Mouse (Mus musculus) limb, embryonic 15.5 days (tissue): ENCODE measurements at regions not wholly inside any gene's neighbourhood (a gene's known extent, or its start where the extent isn't known, plus 50 kb on each side); places are given as distances from the start of the nearest gene placed in this dataset.

ENCODE experiments used
- ATAC-seq: fragments of 200-750 bp; cut with Nextera tagmentation; 2 replicates; pipeline ENCODE4 v1.8.0; 2017; ENCODE audit warnings: low read depth, moderate TSS enrichment; ENCODE audit not compliant: insufficient number of reproducible peaks, low FRiP score, low TSS enrichment
- H3K27ac ChIP-seq: fragments of 300-500 bp; sonication (generic); 2 replicates; pipeline ENCODE4 v1.5.1; 2015; ENCODE audit warnings: moderate library complexity, mild to moderate bottlenecking, inconsistent platforms
- H3K27me3 ChIP-seq: fragments of 300-500 bp; sonication (generic); 2 replicates; pipeline ENCODE4 v1.6.1; 2015; ENCODE audit warnings: inconsistent platforms
- H3K36me3 ChIP-seq: fragments of 300-500 bp; sonication (generic); 2 replicates; pipeline ENCODE4 v1.6.1; 2015; ENCODE audit warnings: inconsistent platforms
- H3K4me1 ChIP-seq: fragments of 300-500 bp; sonication (generic); 2 replicates; pipeline ENCODE4 v1.6.1; 2015; ENCODE audit warnings: inconsistent platforms
- H3K4me2 ChIP-seq: fragments of 300-500 bp; sonication (generic); 2 replicates; pipeline ENCODE4 v1.6.1; 2015; ENCODE audit warnings: mild to moderate bottlenecking, inconsistent platforms
- H3K4me3 ChIP-seq: fragments of 300-500 bp; sonication (generic); 2 replicates; pipeline ENCODE4 v1.5.1; 2015; ENCODE audit warnings: mild to moderate bottlenecking, inconsistent platforms
- H3K9ac ChIP-seq: fragments of 300-500 bp; sonication (generic); 2 replicates; pipeline ENCODE4 v1.6.1; 2015; ENCODE audit warnings: inconsistent platforms
- H3K9me3 ChIP-seq: fragments of 300-500 bp; sonication (generic); 2 replicates; pipeline ENCODE4 v1.6.1; 2016; ENCODE audit warnings: inconsistent platforms
- WGBS: fragments of 180-500 bp; shearing (Covaris S2); methylation state at CpG from one replicate; pipeline ENCODE4 v1.1.7; 2015; 5-methylcytosine and 5-hydroxymethylcytosine counted together

- no peak overlapping the region for H3K4me3 ChIP-seq
- H3K36me3 ChIP-seq = no peaks in the 10 kb centered on the region
- no peak for ATAC-seq
- H3K27me3 ChIP-seq = no peaks in the 10 kb centered on the region
- 78% methylated on average over 3 of the region's 3 CpGs for WGBS
- H3K4me2 ChIP-seq = no peak overlapping the region
- no peak overlapping the region for H3K9ac ChIP-seq
- no peaks in the 10 kb centered on the region for H3K4me1 ChIP-seq
- H3K27ac ChIP-seq = no peak overlapping the region
- H3K9me3 ChIP-seq = no peaks in the 10 kb centered on the region
Measured at GRCm38 (mm10) chr15:62389431-62390105, 1455.4 kb downstream of the Gsdmc2 start.

DNA sequence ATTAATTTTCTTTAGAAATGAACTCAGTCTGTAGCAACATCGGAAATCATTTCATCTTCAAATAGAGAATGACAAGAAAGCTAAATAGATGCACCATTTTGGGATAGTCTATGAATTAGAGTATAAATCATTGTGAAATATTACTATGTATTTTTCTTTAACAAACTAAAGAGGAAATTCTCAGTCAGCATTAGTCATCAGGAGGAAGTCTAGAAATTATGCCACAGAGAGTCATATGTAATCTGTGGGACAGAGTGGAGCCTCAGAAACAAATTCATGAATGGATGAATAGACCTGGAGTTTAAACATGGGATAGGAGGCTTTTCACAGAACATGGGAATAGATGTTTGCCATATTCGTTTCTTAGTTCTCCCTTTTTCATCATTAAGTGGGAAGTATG, 1459.4 kb upstream of the A1bg start:
- H3K27ac ChIP-seq = no peak overlapping the region

DNA sequence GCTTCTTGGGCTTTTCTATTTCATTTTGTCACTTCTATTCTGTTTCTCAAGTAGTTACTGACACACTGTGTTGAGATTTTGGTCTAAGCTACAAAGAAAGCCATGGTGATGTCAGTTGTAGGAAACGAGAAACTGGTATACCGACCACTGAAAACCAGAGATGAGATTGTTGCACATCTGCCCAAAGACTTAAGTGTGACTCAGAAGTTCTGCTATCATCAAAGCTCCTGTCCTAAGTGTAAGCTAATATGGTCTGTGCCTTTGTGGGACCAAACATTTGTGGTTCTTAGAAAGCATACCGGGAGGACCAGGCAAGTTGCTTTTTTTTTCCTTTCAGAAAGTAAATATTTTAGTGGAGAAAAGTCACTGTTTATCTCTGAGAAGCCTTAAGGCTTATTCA, 1451.8 kb upstream of the A1bg start:
- WGBS = 83% methylated on average over 3 of the region's 3 CpGs
- no peak overlapping the region for H3K27ac ChIP-seq
- H3K4me3 ChIP-seq = no peak overlapping the region
- no peaks in the 10 kb centered on the region for H3K27me3 ChIP-seq
- no peak overlapping the region for H3K4me2 ChIP-seq
- H3K36me3 ChIP-seq = no peaks in the 10 kb centered on the region
- H3K9me3 ChIP-seq = no peaks in the 10 kb centered on the region
- H3K4me1 ChIP-seq = no peaks in the 10 kb centered on the region
- no peak overlapping the region for H3K9ac ChIP-seq
- no peak for ATAC-seq

More for the DNA sequence above, 1459.4 kb upstream of the A1bg start:
- H3K27me3 ChIP-seq = no peaks in the 10 kb centered on the region
- H3K4me3 ChIP-seq = no peak overlapping the region
- H3K9ac ChIP-seq = no peak overlapping the region
- no peak overlapping the region for H3K4me2 ChIP-seq
- ATAC-seq = no peak
- no peaks in the 10 kb centered on the region for H3K36me3 ChIP-seq
- H3K9me3 ChIP-seq = no peaks in the 10 kb centered on the region
- H3K4me1 ChIP-seq = no peaks in the 10 kb centered on the region
- 81% methylated on average over 2 of the region's 2 CpGs for WGBS

GRCm38 (mm10) chr15:62361171-62361570, 1438.4 kb upstream of the A1bg start:
- Histone ChIP-seq H3K27me3 (no peaks in the 10 kb centered on the region), H3K4me3 (no peak overlapping the region), H3K4me2 (no peak overlapping the region), H3K9me3 (no peaks in the 10 kb centered on the region), H3K4me1 (no peaks in the 10 kb centered on the region), H3K36me3 (no peaks in the 10 kb centered on the region), H3K9ac (no peak overlapping the region), H3K27ac (no peak overlapping the region)
- ATAC-seq = no peak

DNA sequence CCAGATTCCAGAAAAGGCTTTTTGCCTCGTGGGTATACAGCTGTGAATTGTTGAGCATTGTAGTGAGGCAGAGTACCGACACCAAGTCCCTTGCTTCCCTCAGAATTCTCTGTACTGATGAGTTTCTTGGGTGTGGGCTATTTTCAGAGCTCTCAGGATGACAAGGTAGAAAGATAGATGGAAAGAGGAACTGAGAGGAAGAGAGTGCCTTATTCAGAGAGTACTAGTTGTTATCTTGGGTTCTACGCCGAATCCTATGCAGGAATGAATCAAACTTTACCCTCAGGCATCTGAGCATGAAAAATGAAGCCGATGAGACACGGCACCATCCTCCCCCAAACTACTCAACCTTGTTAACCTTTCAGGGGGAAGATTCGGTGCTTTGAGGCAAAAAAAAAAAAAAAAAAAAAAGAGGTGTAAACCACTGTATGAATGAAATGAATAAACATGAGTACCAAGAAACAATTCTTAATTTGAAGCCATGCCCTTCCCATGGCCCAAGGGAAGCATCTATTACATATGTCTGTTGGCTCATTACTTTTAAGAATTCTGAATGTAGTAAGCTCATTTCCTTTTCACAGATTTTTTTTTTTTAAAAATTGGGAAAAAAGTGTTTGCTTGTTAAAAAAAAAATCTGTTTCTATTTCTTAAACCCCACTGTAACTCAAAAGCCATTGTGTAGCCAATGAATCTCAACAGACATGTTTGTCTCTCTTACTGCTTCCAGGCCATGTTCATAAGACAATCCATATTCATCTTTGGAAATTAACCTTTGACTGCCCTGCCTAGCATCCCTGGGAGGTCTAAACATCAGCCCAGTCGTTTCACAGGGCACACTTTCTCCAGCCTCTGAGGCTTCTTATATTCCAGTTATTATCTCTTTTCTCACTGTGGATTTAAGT, 1435.8 kb upstream of the A1bg start:
- H3K36me3 ChIP-seq = no peaks in the 10 kb centered on the region
- no peaks in the 10 kb centered on the region for H3K9me3 ChIP-seq
- no peak overlapping the region for H3K9ac ChIP-seq
- no peak for ATAC-seq
- H3K4me3 ChIP-seq = no peak overlapping the region
- no peaks in the 10 kb centered on the region for H3K4me1 ChIP-seq
- no peaks in the 10 kb centered on the region for H3K27me3 ChIP-seq
- H3K4me2 ChIP-seq = no peak overlapping the region
- 65% methylated on average over 8 of the region's 8 CpGs for WGBS
- no peak overlapping the region for H3K27ac ChIP-seq

DNA sequence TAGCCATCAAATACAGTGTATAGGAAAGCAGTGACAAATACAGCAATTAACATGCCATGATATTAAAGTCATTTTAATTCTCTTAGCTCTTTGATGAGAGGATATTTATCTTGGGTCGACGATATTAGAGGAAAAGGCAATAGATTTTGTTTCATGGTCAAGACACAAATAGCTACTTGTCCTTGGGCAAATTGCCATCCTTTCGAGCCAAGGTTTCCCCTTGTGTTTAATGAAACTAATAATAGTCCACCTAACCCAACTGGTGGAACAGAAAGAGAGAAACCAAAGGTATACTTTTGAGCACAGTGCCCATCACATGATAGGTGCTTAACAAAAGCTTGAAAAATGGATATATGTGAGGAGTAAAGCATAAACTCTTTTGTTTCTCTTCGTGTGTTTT, 1431.0 kb upstream of the A1bg start:
- 69% methylated on average over 4 of the region's 4 CpGs for WGBS
- Histone ChIP-seq H3K4me2 (no peak overlapping the region), H3K9me3 (no peaks in the 10 kb centered on the region), H3K4me1 (no peaks in the 10 kb centered on the region), H3K36me3 (no peaks in the 10 kb centered on the region), H3K27me3 (no peaks in the 10 kb centered on the region), H3K4me3 (no peak overlapping the region), H3K9ac (no peak overlapping the region), H3K27ac (no peak overlapping the region)
- no peak for ATAC-seq

DNA sequence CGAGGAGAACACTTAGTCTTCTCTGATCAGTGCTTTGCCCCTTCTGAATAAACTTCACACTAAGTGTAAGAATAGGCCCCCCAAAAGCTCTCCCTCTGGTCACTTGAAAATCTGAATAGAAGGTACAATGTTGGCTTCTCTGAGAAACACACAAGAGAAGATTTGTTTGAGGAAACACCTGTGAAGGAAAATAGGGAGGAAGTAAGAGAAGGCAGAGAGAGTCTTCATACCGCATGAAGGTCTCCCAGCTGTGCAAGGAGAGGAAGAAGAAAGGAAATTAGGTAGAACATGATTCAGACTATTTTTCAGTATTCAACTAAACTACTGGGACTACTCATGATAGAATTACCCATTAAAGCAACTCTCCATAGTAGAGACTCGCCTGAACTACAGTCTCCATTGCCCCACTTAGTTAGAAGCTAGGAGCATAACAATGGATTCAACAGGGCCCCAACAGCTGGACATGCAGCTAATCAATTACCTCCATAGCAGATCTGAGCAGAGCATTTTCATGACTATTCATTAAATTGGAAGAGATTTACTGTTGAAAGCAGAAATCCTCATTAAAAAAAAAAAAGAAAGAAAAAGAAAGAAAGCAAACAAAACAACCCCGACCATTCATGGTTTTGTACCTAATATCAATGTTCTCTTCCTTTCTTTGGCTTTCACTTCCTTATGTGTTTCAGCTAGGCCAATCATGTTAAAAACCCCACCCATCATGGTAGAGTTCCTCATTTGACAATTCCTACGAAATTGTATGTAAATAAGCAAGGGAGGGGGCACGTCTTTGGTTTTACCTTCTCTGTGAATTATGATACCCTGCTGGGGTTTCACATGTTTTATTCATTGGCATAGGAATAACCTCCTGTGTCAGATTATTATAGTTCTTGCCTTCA, 1428.3 kb upstream of the A1bg start:
- Histone ChIP-seq H3K4me2 (no peak overlapping the region), H3K4me3 (no peak overlapping the region), H3K4me1 (no peaks in the 10 kb centered on the region), H3K9ac (no peak overlapping the region), H3K9me3 (no peaks in the 10 kb centered on the region), H3K27ac (no peak overlapping the region), H3K27me3 (no peaks in the 10 kb centered on the region), H3K36me3 (no peaks in the 10 kb centered on the region)
- no peak for ATAC-seq
- WGBS = 76% methylated on average over 6 of the region's 6 CpGs

DNA sequence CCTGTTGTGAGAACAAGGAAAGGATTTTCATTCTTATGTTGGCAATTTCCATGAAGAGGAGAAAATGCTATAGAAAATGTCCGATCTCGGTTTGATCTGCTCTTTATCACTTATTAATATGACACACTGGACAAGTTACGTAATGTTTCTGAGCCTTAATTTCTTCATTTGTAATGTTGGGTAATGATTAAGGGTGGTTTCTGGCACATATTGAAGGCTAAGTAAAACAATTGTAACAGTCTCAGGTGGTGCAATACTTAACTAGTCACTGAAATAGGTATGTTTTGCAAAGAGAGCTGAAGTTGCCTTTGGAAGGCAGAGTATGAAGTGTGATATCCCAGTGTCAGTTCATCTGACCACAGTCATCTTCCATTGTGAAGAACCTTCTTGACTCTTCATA, 1427.2 kb upstream of the A1bg start:
- Histone ChIP-seq H3K4me1 (no peaks in the 10 kb centered on the region), H3K27me3 (no peaks in the 10 kb centered on the region), H3K4me3 (no peak overlapping the region), H3K36me3 (no peaks in the 10 kb centered on the region), H3K27ac (no peak overlapping the region), H3K4me2 (no peak overlapping the region), H3K9ac (no peak overlapping the region), H3K9me3 (no peaks in the 10 kb centered on the region)
- no peak for ATAC-seq
- 93% methylated on average over 3 of the region's 3 CpGs for WGBS

DNA sequence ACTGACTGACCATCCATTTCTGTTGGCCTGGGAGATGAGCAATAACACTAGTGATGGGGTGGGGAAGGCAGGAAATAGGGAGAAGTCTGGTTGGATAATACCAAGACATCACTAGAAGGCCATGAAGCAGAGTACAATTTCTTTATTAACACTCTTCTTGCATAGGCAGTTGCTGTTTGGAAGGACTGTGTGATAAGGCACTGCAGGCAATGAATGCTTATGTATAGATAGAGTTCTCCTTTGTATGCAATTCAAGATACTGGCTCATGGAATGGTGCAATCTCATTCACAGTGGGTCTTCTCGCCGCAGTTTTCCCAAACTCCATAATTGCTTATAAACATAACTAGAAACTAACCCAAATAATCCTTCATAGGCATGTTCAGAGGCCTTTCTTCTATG, 1426.1 kb upstream of the A1bg start:
- H3K9ac ChIP-seq = no peak overlapping the region
- H3K27me3 ChIP-seq = no peaks in the 10 kb centered on the region
- no peak overlapping the region for H3K4me3 ChIP-seq
- WGBS = 95% methylated on average over 2 of the region's 2 CpGs
- H3K4me2 ChIP-seq = no peak overlapping the region
- no peaks in the 10 kb centered on the region for H3K36me3 ChIP-seq
- ATAC-seq = no peak
- no peak overlapping the region for H3K27ac ChIP-seq
- no peaks in the 10 kb centered on the region for H3K9me3 ChIP-seq
- no peaks in the 10 kb centered on the region for H3K4me1 ChIP-seq

DNA sequence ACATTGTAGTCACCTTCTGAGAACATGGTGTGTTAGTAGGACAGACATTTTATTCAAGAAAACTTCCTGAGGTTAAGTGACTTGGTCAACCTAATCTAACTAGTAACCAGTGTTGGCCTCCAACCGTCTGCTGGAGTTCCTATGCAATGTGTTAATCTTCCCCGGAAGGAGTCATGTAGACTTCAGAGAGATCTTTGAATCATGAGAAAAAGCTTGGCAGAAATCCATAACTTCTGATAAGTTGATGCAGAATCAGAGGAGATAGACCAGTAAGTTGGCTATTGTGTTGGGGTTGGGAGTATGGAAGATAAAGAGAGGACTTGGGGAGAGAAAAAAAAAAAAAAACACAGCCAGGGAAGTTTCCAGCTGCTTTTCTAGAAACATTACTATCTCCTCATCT, 1424.9 kb upstream of the A1bg start:
- Histone ChIP-seq H3K36me3 (no peaks in the 10 kb centered on the region), H3K9me3 (no peaks in the 10 kb centered on the region), H3K9ac (no peak overlapping the region), H3K4me1 (no peaks in the 10 kb centered on the region), H3K27me3 (no peaks in the 10 kb centered on the region), H3K27ac (no peak overlapping the region), H3K4me3 (no peak overlapping the region), H3K4me2 (no peak overlapping the region)
- ATAC-seq = no peak
- WGBS = 79% methylated on average over 2 of the region's 2 CpGs

GRCm38 (mm10) chr15:62345893-62346292, 1423.1 kb upstream of the A1bg start:
- no peak for ATAC-seq
- H3K4me3 ChIP-seq = no peak overlapping the region
- WGBS = 82% methylated on average over 5 of the region's 5 CpGs
- no peak overlapping the region for H3K27ac ChIP-seq
- no peaks in the 10 kb centered on the region for H3K9me3 ChIP-seq
- H3K4me1 ChIP-seq = no peaks in the 10 kb centered on the region
- no peaks in the 10 kb centered on the region for H3K36me3 ChIP-seq
- H3K4me2 ChIP-seq = no peak overlapping the region
- H3K27me3 ChIP-seq = no peaks in the 10 kb centered on the region
- H3K9ac ChIP-seq = no peak overlapping the region
